Mouse (Mus musculus) frontal cortex, postnatal 25 days (tissue): Measurements from ENCODE around the gene Gm13871.
"Not testable (repeated sequence)": the region's sequence is repeated elsewhere in the genome, so short reads cannot be mapped to it uniquely, and the experiment has no call there.

Experiments used
- DNase-seq, 2 experiments: peaks; one replicate each; pipeline ENCODE4 v3.0.0; 2022; ENCODE audit warnings: low spot score in 2 of 2

Gm13871 gene

GRCm38 (mm10) chr4:73905853-73906252, at the start of gene Gm13871:
Gene Gm13871 (minus strand): TSS chr4:73905953.
- DNase-seq = not testable (repeated sequence)

- DNase-seq = no peak
Measured at GRCm38 (mm10) chr4:73950375-73950896, 44.7 kb upstream of the Gm13871 start, which contains the start of gene 2310002L09Rik. Gene 2310002L09Rik (minus strand): TSS chr4:73950846.

- not testable (repeated sequence) for DNase-seq
Measured at GRCm38 (mm10) chr4:73920660-73921059, 14.9 kb upstream of the Gm13871 start, which contains the start of gene Gm11756. Gene Gm11756 (minus strand): TSS chr4:73920760.

GRCm38 (mm10) chr4:73891012-73891411, 14.7 kb downstream of the Gm13871 start, which contains the start of gene Gm11757:
Gene Gm11757 (minus strand): TSS chr4:73891112.
- not testable (repeated sequence) for DNase-seq

GRCm38 (mm10) chr4:73876166-73876565, 29.6 kb downstream of the Gm13871 start, which contains the start of gene Gm11758:
Gene Gm11758 (minus strand): TSS chr4:73876266.
- not testable (repeated sequence) for DNase-seq
